Mouse (Mus musculus) kidney, embryonic 16.5 days (tissue): ENCODE data around the gene Vdac2. TPM values are rescaled to one million over a fixed set of nuclear protein-coding genes. Genes with fewer than 3 reads are reported as not detected.

Experiments
- ATAC-seq: fragments of 200-750 bp; cut with Nextera tagmentation; 2 replicates; pipeline ENCODE4 v1.8.0; 2017; ENCODE audit warnings: moderate TSS enrichment; ENCODE audit not compliant: low FRiP score, low TSS enrichment
- H3K27ac ChIP-seq: fragments of 300-500 bp; sonication (generic); 2 replicates; pipeline ENCODE4 v1.5.1; 2014; ENCODE audit warnings: low read length
- H3K27me3 ChIP-seq: fragments of 300-500 bp; sonication (generic); 2 replicates; pipeline ENCODE4 v1.6.1; 2014; ENCODE audit warnings: low read length, control low read depth, mixed read lengths; ENCODE audit not compliant: insufficient read depth
- H3K36me3 ChIP-seq: fragments of 300-500 bp; sonication (generic); 2 replicates; pipeline ENCODE4 v1.6.1; 2014; ENCODE audit warnings: low read length, control low read depth, mixed read lengths; ENCODE audit not compliant: insufficient read depth
- H3K4me1 ChIP-seq: fragments of 300-500 bp; sonication (generic); 2 replicates; pipeline ENCODE4 v1.6.1; 2014; ENCODE audit warnings: low read length, control low read depth, mixed read lengths; ENCODE audit not compliant: insufficient read depth
- H3K4me2 ChIP-seq: fragments of 300-500 bp; sonication (generic); replicated peaks from 2 replicates; pipeline ENCODE4 v1.6.1; 2014; ENCODE audit warnings: low read depth, low read length
- H3K4me3 ChIP-seq: fragments of 300-500 bp; sonication (generic); 2 replicates; pipeline ENCODE4 v1.5.1; 2014; ENCODE audit warnings: mild to moderate bottlenecking, low read length
- H3K9ac ChIP-seq: fragments of 300-500 bp; sonication (generic); replicated peaks from 2 replicates; pipeline ENCODE4 v1.6.1; 2014; ENCODE audit warnings: low read length
- H3K9me3 ChIP-seq: fragments of 300-500 bp; sonication (generic); 2 replicates; pipeline ENCODE4 v1.6.1; 2016; ENCODE audit warnings: low read length, control low read depth
- WGBS: fragments of 180-500 bp; shearing (Covaris S2); extraction: QIAGEN DNeasy Blood & Tissue Kit; methylation state at CpG from one replicate; pipeline ENCODE4 v1.1.7; 2014; 5-methylcytosine and 5-hydroxymethylcytosine counted together
- polyA plus RNA-seq: library from polyadenylated mRNA; unstranded; fragments of >200 nt; fragmentation: Nextera tagmentation; extraction: Ambion mirVana; gene quantifications from 2 replicates; pipeline ENCODE4 v1.2.1, GENCODE M21; 2015

Gene Vdac2
- polyA plus RNA-seq, 1 experiment from 2014 or later: 350 TPM

DNA sequence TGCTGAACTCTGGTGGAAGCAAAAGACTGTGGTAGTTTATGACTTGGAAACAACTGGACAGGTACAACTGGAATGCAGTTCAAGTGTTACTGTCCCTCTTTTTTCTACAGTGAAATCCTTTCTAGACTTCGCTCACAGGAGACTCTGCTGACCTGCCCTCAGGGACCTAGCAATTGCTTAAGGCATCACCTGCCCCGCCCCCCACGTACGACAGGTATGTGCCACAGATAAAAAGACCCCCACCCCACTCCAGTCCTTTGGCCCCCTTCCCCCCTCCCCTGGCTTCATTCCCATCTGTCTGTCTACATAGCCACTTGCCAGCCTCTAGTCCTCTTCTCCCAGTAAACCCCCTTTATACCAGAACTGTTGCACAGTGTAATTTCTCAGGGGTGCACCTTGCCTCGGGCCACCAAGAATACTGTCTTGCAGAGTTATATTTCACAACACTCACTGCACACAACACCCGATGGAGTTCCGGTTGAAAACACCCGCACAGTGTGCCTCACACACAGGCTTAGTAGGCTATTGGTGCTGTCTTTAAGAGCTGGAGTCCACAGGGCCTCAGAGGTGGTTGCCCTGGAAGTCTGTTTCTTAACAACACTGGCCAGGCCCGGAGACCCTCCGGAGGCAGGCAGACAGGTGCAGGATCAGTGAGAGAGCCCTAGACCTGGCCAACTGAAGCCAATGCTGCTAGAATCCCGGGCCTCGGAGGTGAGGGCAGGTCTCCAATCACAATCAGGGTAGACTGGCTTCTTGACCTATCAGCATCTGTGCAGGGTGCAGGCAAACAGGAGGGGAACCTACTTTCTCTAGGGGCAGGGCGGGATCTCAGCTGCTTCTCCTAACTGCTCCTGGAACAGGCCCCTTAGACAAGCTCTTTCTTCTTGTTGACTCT lies 24.7 kb downstream of the Vdac2 start:
- Histone ChIP-seq H3K27ac (no peak overlapping the region), H3K4me1 (peaks cover 31% of the 10 kb centered on the region), H3K4me2 (no peak overlapping the region), H3K4me3 (no peak overlapping the region), H3K36me3 (peaks cover 17% of the 10 kb centered on the region), H3K9ac (no peak overlapping the region), H3K27me3 (no peaks in the 10 kb centered on the region), H3K9me3 (no peaks in the 10 kb centered on the region)
- no peak for ATAC-seq
- 85% methylated on average over 13 of the region's 13 CpGs for WGBS

DNA sequence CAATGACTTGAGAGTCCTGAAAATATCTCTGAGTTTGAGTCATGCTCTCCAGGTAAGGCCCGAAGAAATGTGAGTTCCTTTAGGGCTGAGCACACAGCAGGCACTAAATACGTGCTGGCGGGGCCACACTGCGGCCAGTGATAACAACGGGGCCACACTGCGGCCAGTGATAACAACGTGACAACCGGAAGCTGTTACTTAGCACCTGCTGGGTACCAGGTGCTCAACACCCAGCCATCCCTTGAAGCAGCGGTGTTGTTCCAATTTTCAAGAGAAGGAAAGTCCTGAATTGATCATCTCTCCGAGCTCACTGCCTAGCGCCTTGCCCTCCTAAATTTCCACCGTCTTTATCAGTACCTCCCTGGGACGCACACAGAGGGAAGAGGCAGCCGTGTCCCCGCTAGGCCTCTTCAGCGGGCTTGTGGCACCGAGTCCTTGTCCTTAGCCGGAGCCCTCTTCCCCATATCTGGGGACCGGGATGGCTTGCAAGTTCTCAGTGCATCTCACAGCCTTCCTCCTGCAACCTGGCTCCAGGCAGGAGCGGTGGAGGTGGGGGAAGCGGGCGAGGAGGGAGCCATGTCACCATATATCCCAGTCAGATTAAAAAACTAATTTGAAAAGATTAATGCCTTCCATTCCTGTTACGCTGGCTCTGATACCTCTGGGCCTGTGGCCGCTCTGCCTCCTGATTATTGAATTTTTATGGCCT lies 25.5 kb downstream of the Vdac2 start:
- Histone ChIP-seq H3K4me2 (no peak overlapping the region), H3K9ac (no peak overlapping the region), H3K9me3 (no peaks in the 10 kb centered on the region)

DNA sequence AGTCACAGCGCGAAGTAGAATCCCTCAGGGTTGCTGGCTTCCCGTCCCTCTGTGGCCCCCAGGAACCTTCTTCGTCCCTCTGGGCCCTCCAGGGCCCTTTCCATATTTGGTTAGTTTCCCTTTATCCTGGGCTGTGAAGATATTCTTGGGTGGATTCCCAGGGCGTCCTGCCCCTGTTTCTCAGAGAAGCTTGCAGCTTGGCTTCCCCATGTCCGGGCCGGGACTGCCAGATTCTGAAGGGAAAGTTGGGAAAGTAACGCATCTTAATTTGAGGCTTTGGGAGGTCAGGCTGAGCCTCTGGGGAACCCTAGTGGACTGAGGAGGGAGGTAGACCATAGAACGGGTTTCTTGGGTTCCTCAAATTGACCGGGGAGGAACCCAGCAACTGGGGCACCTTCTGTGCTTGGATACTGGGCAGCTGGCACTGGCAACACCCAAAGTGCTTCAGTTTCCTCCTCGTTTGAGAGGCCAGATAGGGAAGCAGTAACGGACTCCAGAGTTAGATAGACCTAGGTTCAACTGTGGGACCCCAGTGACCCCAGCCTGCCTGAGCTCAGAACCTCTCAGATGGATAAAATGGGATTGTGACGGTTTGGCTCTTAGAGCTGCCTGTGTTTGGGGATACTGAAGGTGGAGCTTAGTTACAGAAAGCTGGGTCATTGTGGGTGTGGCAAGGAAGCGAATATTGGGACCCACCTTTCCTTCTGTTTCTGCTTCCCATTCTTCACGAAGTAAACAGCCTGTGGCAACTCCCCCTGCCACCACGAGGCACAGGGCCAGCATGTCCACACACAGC lies 27.2 kb downstream of the Vdac2 start:
- Histone ChIP-seq H3K4me1 (peaks cover 36% of the 10 kb centered on the region), H3K4me2 (no peak overlapping the region), H3K4me3 (no peak overlapping the region), H3K27me3 (no peaks in the 10 kb centered on the region), H3K9ac (no peak overlapping the region), H3K36me3 (no peaks in the 10 kb centered on the region), H3K9me3 (no peaks in the 10 kb centered on the region), H3K27ac (no peak overlapping the region)
- ATAC-seq: no peak
- 71% methylated on average over 16 of the region's 16 CpGs for WGBS

More for the DNA sequence above, 25.5 kb downstream of the Vdac2 start:
- no peak for ATAC-seq
- H3K27ac ChIP-seq: no peak overlapping the region
- no peaks in the 10 kb centered on the region for H3K27me3 ChIP-seq
- H3K4me1 ChIP-seq: peaks cover 35% of the 10 kb centered on the region
- 82% methylated on average over 24 of the region's 24 CpGs for WGBS
- H3K36me3 ChIP-seq: peaks cover 11% of the 10 kb centered on the region
- H3K4me3 ChIP-seq: no peak overlapping the region

DNA sequence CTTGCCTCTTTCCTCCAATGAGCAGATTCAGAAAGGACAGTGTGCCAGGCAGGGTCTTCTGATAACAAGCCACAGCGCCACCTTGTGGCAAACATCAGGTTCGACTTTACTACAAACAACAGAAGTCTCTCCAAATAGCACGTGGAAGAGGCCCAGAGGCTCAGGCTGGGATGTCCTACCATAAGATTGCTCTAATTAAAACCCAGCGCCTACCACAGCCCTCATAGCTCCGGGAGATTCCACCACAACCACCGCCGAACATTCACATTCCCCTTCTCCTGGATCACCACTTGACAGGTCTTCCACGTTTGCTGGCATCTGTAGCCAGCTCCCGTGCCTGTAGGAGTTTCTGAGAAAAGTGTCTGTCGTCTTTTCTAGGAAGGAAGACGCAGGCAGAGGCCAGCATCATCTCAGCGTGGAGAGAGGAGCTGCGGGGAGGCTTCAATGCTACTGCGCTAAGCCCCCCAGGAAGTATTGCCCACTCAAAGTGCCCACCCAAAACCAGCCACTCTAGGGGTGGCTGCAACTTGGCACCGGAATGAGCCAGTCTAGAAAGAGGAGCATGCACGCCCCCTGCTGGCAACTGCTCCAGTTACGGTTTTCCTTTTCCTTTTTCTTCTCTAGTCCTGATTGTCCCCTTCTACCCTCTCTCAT lies 28.5 kb downstream of the Vdac2 start:
- H3K27ac ChIP-seq: peak overlapping the region; percentile 57; the same call in 1 of the 2 replicates
- 0 out of 2 replicates have a peak, but pooled peaks have one; percentile 28 for ATAC-seq
- WGBS: 9% methylated on average over 17 of the region's 17 CpGs

DNA sequence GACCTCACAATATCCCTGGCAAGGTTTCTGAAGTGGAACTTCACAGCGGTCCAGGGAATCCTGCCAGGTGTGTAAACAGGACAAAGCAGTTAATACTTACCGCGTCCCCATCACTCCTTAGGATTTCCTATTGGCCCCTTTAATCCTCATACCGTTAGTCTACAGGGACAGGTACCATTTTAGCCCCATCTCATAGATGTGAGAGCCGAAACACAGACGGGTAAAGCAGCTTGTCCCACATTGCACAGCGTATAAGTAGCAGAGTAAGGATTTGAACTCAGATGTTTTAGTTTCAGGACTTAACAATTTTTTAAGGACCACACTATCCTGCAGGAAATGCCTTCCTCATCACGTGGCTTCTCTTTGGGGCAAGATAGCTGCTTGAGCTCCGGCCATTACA lies 29.2 kb downstream of the Vdac2 start:
- H3K4me1 ChIP-seq: peaks cover 25% of the 10 kb centered on the region
- no peak overlapping the region for H3K27ac ChIP-seq
- 66% methylated on average over 9 of the region's 9 CpGs for WGBS
- H3K27me3 ChIP-seq: no peaks in the 10 kb centered on the region
- no peaks in the 10 kb centered on the region for H3K9me3 ChIP-seq
- no peak overlapping the region for H3K4me3 ChIP-seq
- H3K4me2 ChIP-seq: peak overlapping the region; percentile 51
- ATAC-seq: no peak
- H3K36me3 ChIP-seq: no peaks in the 10 kb centered on the region
- H3K9ac ChIP-seq: peak overlapping the region; percentile 45

More for the DNA sequence above, 28.5 kb downstream of the Vdac2 start:
- H3K9ac ChIP-seq: peak overlapping the region; percentile 50
- peaks cover 25% of the 10 kb centered on the region for H3K4me1 ChIP-seq
- H3K4me2 ChIP-seq: peak overlapping the region; percentile 51
- H3K9me3 ChIP-seq: no peaks in the 10 kb centered on the region
- peak overlapping the region; percentile 30 for H3K4me3 ChIP-seq
- no peaks in the 10 kb centered on the region for H3K27me3 ChIP-seq
- no peaks in the 10 kb centered on the region for H3K36me3 ChIP-seq

DNA sequence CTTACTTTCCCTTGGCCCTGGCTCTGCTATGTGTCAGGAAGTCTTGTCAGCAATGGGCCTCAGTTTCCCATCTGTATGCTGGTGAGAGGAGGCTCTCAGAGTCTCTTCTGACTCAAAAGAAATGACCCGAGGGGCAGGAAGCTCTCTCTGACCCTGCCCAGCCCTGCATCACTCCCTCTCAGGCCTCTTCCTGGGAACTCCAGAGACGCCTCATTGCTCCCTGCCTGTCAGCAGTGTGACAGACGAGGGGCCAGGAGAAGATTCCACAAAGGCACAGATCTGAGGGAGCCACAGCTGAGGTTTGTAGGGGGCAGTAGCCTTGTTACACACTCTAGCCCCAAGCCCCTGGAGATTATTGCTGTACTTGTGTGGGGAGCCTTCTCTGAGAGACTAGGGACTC lies 30.9 kb downstream of the Vdac2 start:
- Histone ChIP-seq H3K36me3 (no peaks in the 10 kb centered on the region), H3K27ac (peak overlapping the region; percentile 25; the same call in 1 of the 2 replicates), H3K27me3 (no peaks in the 10 kb centered on the region), H3K4me2 (no peak overlapping the region), H3K9ac (peak overlapping the region; percentile 14; the same call in 1 of the 2 replicates), H3K4me1 (peaks cover 25% of the 10 kb centered on the region), H3K9me3 (no peaks in the 10 kb centered on the region), H3K4me3 (no peak overlapping the region)
- ATAC-seq: peak; percentile 37
- 21% methylated on average over 3 of the region's 3 CpGs for WGBS

DNA sequence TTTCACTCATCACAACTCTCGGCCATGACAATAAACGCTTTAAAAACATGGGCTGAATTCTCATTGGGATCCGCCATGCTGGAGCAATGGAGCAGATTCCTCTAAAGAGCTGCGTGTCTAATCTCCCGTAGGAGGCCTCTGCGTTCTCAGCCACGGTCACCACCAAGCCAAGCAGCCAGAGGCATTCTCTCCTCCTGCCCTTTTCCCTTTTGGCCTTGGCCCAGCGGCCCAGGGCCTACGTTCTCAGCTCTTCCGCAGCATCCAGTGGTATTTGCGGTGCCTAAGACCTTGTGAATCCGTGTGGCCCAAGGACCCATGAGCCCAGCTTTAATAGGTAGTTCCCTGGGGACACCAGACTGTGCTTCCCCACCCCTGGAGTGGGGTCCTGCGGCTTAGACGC lies 31.8 kb downstream of the Vdac2 start:
- 79% methylated on average over 14 of the region's 14 CpGs for WGBS
- H3K4me1 ChIP-seq: peaks cover 25% of the 10 kb centered on the region

DNA sequence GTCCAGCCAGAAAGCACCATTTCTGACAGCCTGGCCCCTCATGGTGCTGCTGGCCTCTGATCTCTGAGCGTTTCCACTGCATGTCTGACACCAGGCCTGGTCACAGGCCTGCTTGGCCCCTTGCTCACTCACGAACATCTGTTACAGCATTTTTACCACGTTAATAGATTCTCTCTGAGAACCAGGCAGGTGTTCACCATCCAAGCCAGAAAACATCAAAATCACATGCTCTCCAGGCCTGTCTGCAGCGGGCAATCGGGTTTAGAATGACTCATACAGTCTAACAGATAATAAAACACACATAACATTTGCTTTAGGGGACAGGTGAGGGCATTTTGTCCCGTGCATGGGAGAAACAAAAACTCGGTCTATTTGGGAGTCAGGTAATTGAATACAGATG lies 41.3 kb downstream of the Vdac2 start:
- ATAC-seq: no peak
- Histone ChIP-seq H3K36me3 (no peaks in the 10 kb centered on the region), H3K27ac (no peak overlapping the region), H3K9ac (no peak overlapping the region), H3K9me3 (no peaks in the 10 kb centered on the region), H3K4me1 (no peaks in the 10 kb centered on the region), H3K4me2 (no peak overlapping the region), H3K4me3 (no peak overlapping the region), H3K27me3 (no peaks in the 10 kb centered on the region)
- 33% methylated on average over 7 of the region's 7 CpGs for WGBS

More for the DNA sequence above, 31.8 kb downstream of the Vdac2 start:
- ATAC-seq: no peak
- no peak overlapping the region for H3K4me2 ChIP-seq
- no peaks in the 10 kb centered on the region for H3K27me3 ChIP-seq
- no peak overlapping the region for H3K4me3 ChIP-seq
- H3K9me3 ChIP-seq: no peaks in the 10 kb centered on the region
- H3K36me3 ChIP-seq: no peaks in the 10 kb centered on the region
- H3K9ac ChIP-seq: no peak overlapping the region
- no peak overlapping the region for H3K27ac ChIP-seq

DNA sequence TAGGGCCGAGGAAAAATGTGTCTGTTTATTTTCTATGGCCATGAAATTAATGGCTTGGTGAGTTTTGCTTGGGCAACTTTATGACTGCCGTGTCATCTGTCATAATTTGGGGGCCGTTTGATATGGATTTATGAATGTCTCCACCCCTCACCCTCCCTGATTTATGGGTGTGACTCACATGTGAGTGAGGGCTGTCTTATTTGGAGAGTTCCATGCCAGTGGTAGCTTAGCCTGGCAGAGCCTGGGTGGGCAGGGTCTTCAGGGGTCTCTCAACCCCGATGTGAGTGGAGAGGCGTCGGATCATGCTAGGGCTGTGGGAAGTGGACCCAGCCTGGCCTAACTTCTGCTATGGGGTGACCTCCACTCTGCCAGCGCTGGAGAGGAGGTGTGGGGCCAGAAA lies 41.8 kb downstream of the Vdac2 start:
- ATAC-seq: no peak
- H3K27ac ChIP-seq: no peak overlapping the region
- H3K27me3 ChIP-seq: no peaks in the 10 kb centered on the region
- no peaks in the 10 kb centered on the region for H3K4me1 ChIP-seq
- H3K9me3 ChIP-seq: no peaks in the 10 kb centered on the region
- no peaks in the 10 kb centered on the region for H3K36me3 ChIP-seq
- no peak overlapping the region for H3K9ac ChIP-seq
- no peak overlapping the region for H3K4me2 ChIP-seq
- H3K4me3 ChIP-seq: no peak overlapping the region
- 73% methylated on average over 7 of the region's 7 CpGs for WGBS
